Mouse (Mus musculus): ENCODE data around the gene Edf1. TPM values are rescaled to one million over a fixed set of nuclear protein-coding genes. Genes with fewer than 3 reads are reported as not detected.

Edf1 gene
- polyA plus RNA-seq, 1 experiment from 2014 or later = 310 TPM

Other genes starting within 250 kb of the Edf1 start
- 1.0 and 1.9 TPM in 2 replicates for gene Grin1, start 238.7 kb upstream of the Edf1 start, polyA plus RNA-seq (2016; fragmentation: Nextera tagmentation; extraction: Ambion mirVana)
- gene Man1b1, start 225.5 kb upstream of the Edf1 start, polyA plus RNA-seq (2016; fragmentation: Nextera tagmentation; extraction: Ambion mirVana) = 66.5 and 75.8 TPM in 2 replicates
- 25.0 and 27.0 TPM in 2 replicates for gene Dpp7, start 201.5 kb upstream of the Edf1 start, polyA plus RNA-seq (2016; fragmentation: Nextera tagmentation; extraction: Ambion mirVana)
- 7.9 and 8.9 TPM in 2 replicates for gene Uap1l1, start 192.2 kb upstream of the Edf1 start, polyA plus RNA-seq (2016; fragmentation: Nextera tagmentation; extraction: Ambion mirVana)
- gene Sapcd2, start 185.5 kb upstream of the Edf1 start, polyA plus RNA-seq (2016; fragmentation: Nextera tagmentation; extraction: Ambion mirVana) = 51.4 and 51.6 TPM in 2 replicates
- 0.41 and 0.42 TPM in 2 replicates for gene Entpd2, start 162.0 kb upstream of the Edf1 start, polyA plus RNA-seq (2016; fragmentation: Nextera tagmentation; extraction: Ambion mirVana)
- 47.7 and 60.0 TPM in 2 replicates for gene Npdc1, start 158.5 kb upstream of the Edf1 start, polyA plus RNA-seq (2016; fragmentation: Nextera tagmentation; extraction: Ambion mirVana)
- not detected in 2 replicates for gene Fut7, start 134.6 kb upstream of the Edf1 start, polyA plus RNA-seq (2016; fragmentation: Nextera tagmentation; extraction: Ambion mirVana)
- 4.8 and 5.2 TPM in 2 replicates for gene Abca2, start 129.1 kb upstream of the Edf1 start, polyA plus RNA-seq (2016; fragmentation: Nextera tagmentation; extraction: Ambion mirVana)
- 1.4 and 1.8 TPM in 2 replicates for gene Clic3, start 101.0 kb upstream of the Edf1 start, polyA plus RNA-seq (2016; fragmentation: Nextera tagmentation; extraction: Ambion mirVana)
- 28.6 and 28.9 TPM in 2 replicates for gene Paxx, start 96.8 kb upstream of the Edf1 start, polyA plus RNA-seq (2016; fragmentation: Nextera tagmentation; extraction: Ambion mirVana)
- 0.70 and 0.96 TPM in 2 replicates for gene Ptgds, start 87.8 kb upstream of the Edf1 start, polyA plus RNA-seq (2016; fragmentation: Nextera tagmentation; extraction: Ambion mirVana)
- gene Lcn12, start 63.9 kb upstream of the Edf1 start, polyA plus RNA-seq (2016; fragmentation: Nextera tagmentation; extraction: Ambion mirVana) = not detected in 2 replicates
- 81.8 and 82.8 TPM in 2 replicates for gene Fbxw5, start 57.1 kb upstream of the Edf1 start, polyA plus RNA-seq (2016; fragmentation: Nextera tagmentation; extraction: Ambion mirVana)
- 6.3 and 6.4 TPM in 2 replicates for gene C8g, start 56.1 kb upstream of the Edf1 start, polyA plus RNA-seq (2016; fragmentation: Nextera tagmentation; extraction: Ambion mirVana)
- gene Traf2, start 10.9 kb upstream of the Edf1 start, polyA plus RNA-seq (2016; fragmentation: Nextera tagmentation; extraction: Ambion mirVana) = 37.7 and 37.8 TPM in 2 replicates
- gene Mamdc4, start 17.0 kb downstream of the Edf1 start, polyA plus RNA-seq (2016; fragmentation: Nextera tagmentation; extraction: Ambion mirVana) = 4.2 and 10.1 TPM in 2 replicates
- gene Phpt1, start 17.4 kb downstream of the Edf1 start, polyA plus RNA-seq (2016; fragmentation: Nextera tagmentation; extraction: Ambion mirVana) = 156 and 177 TPM in 2 replicates
- gene Ajm1, start 23.9 kb downstream of the Edf1 start, polyA plus RNA-seq (2016; fragmentation: Nextera tagmentation; extraction: Ambion mirVana) = 0.20 and 0.24 TPM in 2 replicates
- gene Rabl6, start 50.7 kb downstream of the Edf1 start, polyA plus RNA-seq (2016; fragmentation: Nextera tagmentation; extraction: Ambion mirVana) = 79.0 and 84.9 TPM in 2 replicates
- 0.19 TPM in 2 replicates for gene Ccdc183, start 59.8 kb downstream of the Edf1 start, polyA plus RNA-seq (2016; fragmentation: Nextera tagmentation; extraction: Ambion mirVana)
- gene Tmem141, start 64.2 kb downstream of the Edf1 start, polyA plus RNA-seq (2016; fragmentation: Nextera tagmentation; extraction: Ambion mirVana) = 21.1 and 24.6 TPM in 2 replicates
- gene Fcna, start 70.2 kb downstream of the Edf1 start, polyA plus RNA-seq (2016; fragmentation: Nextera tagmentation; extraction: Ambion mirVana) = 0.65 and 0.69 TPM in 2 replicates
- gene Lcn8, start 95.3 kb downstream of the Edf1 start, polyA plus RNA-seq (2016; fragmentation: Nextera tagmentation; extraction: Ambion mirVana) = 0.36 and 0.62 TPM in 2 replicates
- gene Lcn5, start 100.1 kb downstream of the Edf1 start, polyA plus RNA-seq (2016; fragmentation: Nextera tagmentation; extraction: Ambion mirVana) = not detected in 2 replicates
- gene Lcn6, start 118.9 kb downstream of the Edf1 start, polyA plus RNA-seq (2016; fragmentation: Nextera tagmentation; extraction: Ambion mirVana) = not detected in 2 replicates
- gene Lcn10, start 124.9 kb downstream of the Edf1 start, polyA plus RNA-seq (2016; fragmentation: Nextera tagmentation; extraction: Ambion mirVana) = not detected in 2 replicates
- not detected in 2 replicates for gene Obp2a, start 142.2 kb downstream of the Edf1 start, polyA plus RNA-seq (2016; fragmentation: Nextera tagmentation; extraction: Ambion mirVana)
- 100 and 106 TPM in 2 replicates for gene Bmyc, start 148.9 kb downstream of the Edf1 start, polyA plus RNA-seq (2016; fragmentation: Nextera tagmentation; extraction: Ambion mirVana)
- not detected in 2 replicates for gene Obp2b, start 179.2 kb downstream of the Edf1 start, polyA plus RNA-seq (2016; fragmentation: Nextera tagmentation; extraction: Ambion mirVana)
- not detected in 2 replicates for gene Lcn3, start 207.7 kb downstream of the Edf1 start, polyA plus RNA-seq (2016; fragmentation: Nextera tagmentation; extraction: Ambion mirVana)
- gene Lcn11, start 219.2 kb downstream of the Edf1 start, polyA plus RNA-seq (2016; fragmentation: Nextera tagmentation; extraction: Ambion mirVana) = not detected in 2 replicates
- gene Gm13539, start 224.4 kb downstream of the Edf1 start, polyA plus RNA-seq (2016; fragmentation: Nextera tagmentation; extraction: Ambion mirVana) = not detected in 2 replicates